Mouse (Mus musculus): Measurements from ENCODE around the gene Dlg2.

The Dlg2 gene

GRCm38 (mm10) chr7:91288324-91288723 is 811.9 kb downstream of the Dlg2 start:
- no peak for DNase-seq

- no peak for DNase-seq
Observed at GRCm38 (mm10) chr7:91296127-91296526, 819.7 kb downstream of the Dlg2 start.

GRCm38 (mm10) chr7:91311177-91311576 is 834.7 kb downstream of the Dlg2 start:
- DNase-seq, result no peak

GRCm38 (mm10) chr7:91345073-91345472 is 868.6 kb downstream of the Dlg2 start:
- DNase-seq, result no peak

- DNase-seq, result no peak
Observed at GRCm38 (mm10) chr7:91369821-91370321, 893.4 kb downstream of the Dlg2 start.

- DNase-seq, result no peak
Observed at GRCm38 (mm10) chr7:91382281-91382680, 905.8 kb downstream of the Dlg2 start.

GRCm38 (mm10) chr7:91383873-91384272 is 907.4 kb downstream of the Dlg2 start:
- DNase-seq, result no peak

- DNase-seq, result no peak
Observed at GRCm38 (mm10) chr7:91389272-91389671, 912.8 kb downstream of the Dlg2 start.

GRCm38 (mm10) chr7:91397827-91398226 is 921.4 kb downstream of the Dlg2 start:
- no peak for DNase-seq

GRCm38 (mm10) chr7:91412109-91412508 is 935.6 kb downstream of the Dlg2 start:
- no peak for DNase-seq

- no peak for DNase-seq
Observed at GRCm38 (mm10) chr7:91414150-91414549, 937.7 kb downstream of the Dlg2 start.

GRCm38 (mm10) chr7:91414749-91415148 is 938.3 kb downstream of the Dlg2 start:
- DNase-seq, result no peak

GRCm38 (mm10) chr7:91420215-91420614 is 943.7 kb downstream of the Dlg2 start:
- no peak for DNase-seq

- DNase-seq, result no peak
Observed at GRCm38 (mm10) chr7:91423784-91424183, 947.3 kb downstream of the Dlg2 start.

- no peak for DNase-seq
Observed at GRCm38 (mm10) chr7:91429712-91430275, 953.3 kb downstream of the Dlg2 start.

- peak; percentile 57 to 64 for DNase-seq
Observed at GRCm38 (mm10) chr7:91431594-91432240, 955.2 kb downstream of the Dlg2 start.

GRCm38 (mm10) chr7:91432563-91432962 is 956.1 kb downstream of the Dlg2 start:
- no peak for DNase-seq

GRCm38 (mm10) chr7:91434739-91435138 is 958.3 kb downstream of the Dlg2 start:
- no peak for DNase-seq

- no peak for DNase-seq
Observed at GRCm38 (mm10) chr7:91440326-91440725, 963.9 kb downstream of the Dlg2 start.

GRCm38 (mm10) chr7:91442447-91443376 is 966.2 kb downstream of the Dlg2 start:
- DNase-seq, result no peak

GRCm38 (mm10) chr7:91443377-91443714 is 966.9 kb downstream of the Dlg2 start:
- DNase-seq, result no peak

GRCm38 (mm10) chr7:91443913-91444312 is 967.4 kb downstream of the Dlg2 start:
- no peak for DNase-seq

GRCm38 (mm10) chr7:91444728-91445127 is 968.3 kb downstream of the Dlg2 start:
- no peak for DNase-seq

- no peak for DNase-seq
Observed at GRCm38 (mm10) chr7:91456796-91457195, 980.3 kb downstream of the Dlg2 start.
